Mouse (Mus musculus) adrenal gland, postnatal 0 days (tissue): ENCODE measurements around the gene Zpbp. TPM values are rescaled to one million over a fixed set of nuclear protein-coding genes. Genes with fewer than 3 reads are reported as not detected.

Source experiments
- polyA plus RNA-seq: library from polyadenylated mRNA; unstranded; fragments of >200 nt; fragmentation: Nextera tagmentation; extraction: Ambion mirVana; gene quantifications from 2 replicates; pipeline ENCODE4 v1.2.1, GENCODE M21; 2015

The Zpbp gene
- polyA plus RNA-seq, result 0.50 and 0.75 TPM in 2 replicates

GRCm38 (mm10) chr11:11461635-11462560 lies at the start of gene Zpbp, which contains the start of gene Spata48:
Gene Zpbp, minus strand, starts transcription at chr11:11462408.
Gene Spata48, plus strand, starts transcription at chr11:11462094.

Other genes starting within 250 kb of the Zpbp start
- 2.4 and 2.8 TPM in 2 replicates for gene Spata48, start 314 bp downstream of the Zpbp start, polyA plus RNA-seq
- not detected in 2 replicates for gene 4930512M02Rik, start 165.4 kb upstream of the Zpbp start, polyA plus RNA-seq
- gene Ikzf1, start 222.6 kb upstream of the Zpbp start, polyA plus RNA-seq, result 1.3 and 4.7 TPM in 2 replicates